Mouse (Mus musculus) CH12.LX (cell line): Measurements from ENCODE around the gene Cgref1. TPM values are rescaled to one million over a fixed set of nuclear protein-coding genes. Genes with fewer than 3 reads are reported as not detected.

Source experiments
- DNase-seq: peaks from one replicate; pipeline ENCODE4 v3.0.0-alpha.2; 2013; ENCODE audit errors: extremely low read depth
- H3K27ac ChIP-seq: 2 replicates; pipeline ENCODE4 v1.5.1; 2012; ENCODE audit warnings: low read depth, mild to moderate bottlenecking, control low read depth, moderate library complexity; ENCODE audit not compliant: insufficient read depth
- H3K27me3 ChIP-seq: replicated peaks from 2 replicates; pipeline ENCODE3; 2012; ENCODE audit warnings: inconsistent platforms
- H3K36me3 ChIP-seq, 2 experiments: replicated peaks in 1 of 2; 2 replicates each; pipeline versions ENCODE3 to v1.6.1; 2012; ENCODE audit warnings: inconsistent platforms in 1 of 2, low read length in 1 of 2, mild to moderate bottlenecking in 1 of 2, mixed read lengths in 1 of 2, moderate library complexity in 1 of 2; ENCODE audit not compliant: control insufficient read depth in 1 of 2, insufficient read depth in 1 of 2
- H3K4me1 ChIP-seq, 2 experiments: 2 replicates each; pipeline ENCODE4 v1.6.1; 2012; ENCODE audit warnings: inconsistent platforms in 1 of 2, moderate library complexity in 1 of 2; ENCODE audit not compliant: insufficient read depth in 2 of 2, control insufficient read depth in 1 of 2
- H3K4me2 ChIP-seq: 2 replicates; pipeline ENCODE4 v1.6.1; 2012; ENCODE audit warnings: low read depth, mild to moderate bottlenecking, control low read depth; ENCODE audit not compliant: poor library complexity, insufficient read depth, severe bottlenecking
- H3K4me3 ChIP-seq, 3 experiments: fragments of 150-350 bp in 1 of 3; sonication (generic) in 1 of 3; replicated peaks in 1 of 3; 2 replicates each; pipeline versions ENCODE3 to v1.5.1; 2011 to 2012; ENCODE audit warnings: low read depth in 2 of 3, low read length in 2 of 3, mild to moderate bottlenecking in 2 of 3, moderate library complexity in 2 of 3, control low read depth in 1 of 3, improper control_type of control experiment in 1 of 3, inconsistent platforms in 1 of 3, mixed read lengths in 1 of 3; ENCODE audit not compliant: poor library complexity in 1 of 3
- H3K79me2 ChIP-seq: replicated peaks from 2 replicates; pipeline ENCODE4 v1.6.1; 2012; ENCODE audit warnings: mild to moderate bottlenecking, moderate library complexity; ENCODE audit not compliant: control insufficient read depth, poor library complexity, insufficient read depth, severe bottlenecking; ENCODE audit errors: extremely low read depth
- H3K9ac ChIP-seq: 2 replicates; pipeline ENCODE4 v1.6.1; 2012; ENCODE audit warnings: low read depth, mild to moderate bottlenecking, control low read depth, moderate library complexity; ENCODE audit not compliant: insufficient read depth
- H3K9me3 ChIP-seq: replicated peaks from 2 replicates; pipeline ENCODE3; 2012; ENCODE audit warnings: low read length, inconsistent platforms, mixed read lengths
- CHD1 ChIP-seq: IDR thresholded peaks from 2 replicates; pipeline ENCODE4 v1.6.1; 2012; ENCODE audit warnings: low read depth, low read length, improper control_type of control experiment, inconsistent platforms
- ELF1 ChIP-seq: IDR thresholded peaks from 2 replicates; pipeline ENCODE4 v1.6.1; 2014; ENCODE audit warnings: low read depth, mild to moderate bottlenecking, inconsistent platforms, low read length, improper control_type of control experiment
- ETS1 ChIP-seq: conservative IDR thresholded peaks from 2 replicates; pipeline ENCODE4 v1.6.1; 2012; ENCODE audit warnings: low read depth, mild to moderate bottlenecking, inconsistent platforms, low read length, improper control_type of control experiment, moderate library complexity
- GABPA ChIP-seq: IDR thresholded peaks from 2 replicates; pipeline ENCODE4 v1.6.1; 2012; ENCODE audit warnings: low read depth, low read length, improper control_type of control experiment, inconsistent platforms; ENCODE audit not compliant: insufficient replicate concordance
- IRF4 ChIP-seq: IDR thresholded peaks from 2 replicates; pipeline ENCODE4 v1.6.1; 2014; ENCODE audit warnings: low read depth, mild to moderate bottlenecking, inconsistent platforms, low read length, improper control_type of control experiment
- KAT2A ChIP-seq: IDR thresholded peaks from 2 replicates; pipeline ENCODE4 v1.6.1; 2012; ENCODE audit warnings: low read length, improper control_type of control experiment, inconsistent platforms; ENCODE audit not compliant: insufficient replicate concordance
- MAFK ChIP-seq: IDR thresholded peaks from 2 replicates; pipeline ENCODE4 v1.6.1; 2011; ENCODE audit warnings: low read length, improper control_type of control experiment; ENCODE audit not compliant: insufficient replicate concordance
- MEF2A ChIP-seq: IDR thresholded peaks from 2 replicates; pipeline ENCODE4 v1.6.1; 2014; ENCODE audit warnings: low read depth, mild to moderate bottlenecking, inconsistent platforms, low read length, improper control_type of control experiment, borderline replicate concordance
- NELFE ChIP-seq: IDR thresholded peaks from 2 replicates; pipeline ENCODE4 v1.6.1; 2011; ENCODE audit warnings: low read depth, low read length, improper control_type of control experiment
- NRF1 ChIP-seq: IDR thresholded peaks from 2 replicates; pipeline ENCODE4 v1.6.1; 2014; ENCODE audit warnings: low read depth, mild to moderate bottlenecking, inconsistent platforms, low read length, improper control_type of control experiment, moderate library complexity
- PAX5 ChIP-seq: IDR thresholded peaks from 2 replicates; pipeline ENCODE4 v1.6.1; 2012; ENCODE audit warnings: low read length, inconsistent platforms, mixed read lengths
- POLR2A ChIP-seq: IDR thresholded peaks from 2 replicates; pipeline ENCODE4 v1.6.1; 2011; ENCODE audit warnings: low read depth, mild to moderate bottlenecking, improper control_type of control experiment, low read length
- RAD21 ChIP-seq: IDR thresholded peaks from 2 replicates; pipeline ENCODE4 v1.6.1; 2011; ENCODE audit warnings: low read depth, mild to moderate bottlenecking, low read length, improper control_type of control experiment, moderate library complexity
- RCOR1 ChIP-seq: conservative IDR thresholded peaks from 2 replicates; pipeline ENCODE4 v1.6.1; 2012; ENCODE audit warnings: low read depth, mild to moderate bottlenecking, inconsistent platforms, low read length, improper control_type of control experiment
- SIN3A ChIP-seq: IDR thresholded peaks from 2 replicates; pipeline ENCODE4 v1.6.1; 2012; ENCODE audit warnings: low read length, improper control_type of control experiment, inconsistent platforms
- SMC3 ChIP-seq: IDR thresholded peaks from 2 replicates; pipeline ENCODE4 v1.6.1; 2011; ENCODE audit warnings: low read depth, low read length, improper control_type of control experiment
- TBP ChIP-seq: conservative IDR thresholded peaks from 2 replicates; pipeline ENCODE4 v1.6.1; 2011; ENCODE audit warnings: low read depth, low read length, improper control_type of control experiment
- TCF12 ChIP-seq: IDR thresholded peaks from 2 replicates; pipeline ENCODE4 v1.6.1; 2014; ENCODE audit warnings: low read depth, mild to moderate bottlenecking, inconsistent platforms, low read length, improper control_type of control experiment
- ZC3H11A ChIP-seq: IDR thresholded peaks from 2 replicates; pipeline ENCODE4 v1.6.1; 2012; ENCODE audit warnings: low read depth, mild to moderate bottlenecking, inconsistent platforms, low read length, improper control_type of control experiment
- ZMIZ1 ChIP-seq: IDR thresholded peaks from 2 replicates; pipeline ENCODE4 v1.6.1; 2012; ENCODE audit warnings: low read depth, mild to moderate bottlenecking, inconsistent platforms, low read length, improper control_type of control experiment
- ZNF384 ChIP-seq: IDR thresholded peaks from 2 replicates; pipeline ENCODE4 v1.6.1; 2012; ENCODE audit warnings: low read depth, low read length, improper control_type of control experiment, inconsistent platforms
- dilution Hi-C: fragments of 300-500 bp; cut with MboI; formaldehyde crosslinking; loops from 2 replicates; pipeline ENCODE4 v1.14.3; 2020; ENCODE audit warnings: low sequenced_read_pairs; ENCODE audit not compliant: extremely low pct_unique_long_range_greater_than_20kb, extremely low pct_ligation_motif_present
- in situ Hi-C: fragments of 300-500 bp; cut with MboI; formaldehyde crosslinking; loops from 3 replicates; pipeline ENCODE4 v1.14.3; 2019; ENCODE audit warnings: low sequenced_read_pairs, low pct_ligation_motif_present, low pct_unique_long_range_greater_than_20kb, mixed read lengths
- polyA plus RNA-seq: library from polyadenylated mRNA; unstranded; fragments of >175 nt; gene quantifications from 2 replicates; pipeline ENCODE4 v1.2.1, GENCODE M21; 2012; ENCODE audit warnings: low read depth; ENCODE audit not compliant: insufficient read length
- total RNA-seq, 2 experiments: library from RNA; depleted of rRNA; stranded (reverse); fragments of 300-350 nt in 1 of 2; fragments of >200 nt in 1 of 2; gene quantifications; 2 replicates each; pipeline ENCODE4 v1.2.3; 2012 to 2014

The Cgref1 gene
- total and polyA plus RNA-seq, 3 experiments: not detected

DNA sequence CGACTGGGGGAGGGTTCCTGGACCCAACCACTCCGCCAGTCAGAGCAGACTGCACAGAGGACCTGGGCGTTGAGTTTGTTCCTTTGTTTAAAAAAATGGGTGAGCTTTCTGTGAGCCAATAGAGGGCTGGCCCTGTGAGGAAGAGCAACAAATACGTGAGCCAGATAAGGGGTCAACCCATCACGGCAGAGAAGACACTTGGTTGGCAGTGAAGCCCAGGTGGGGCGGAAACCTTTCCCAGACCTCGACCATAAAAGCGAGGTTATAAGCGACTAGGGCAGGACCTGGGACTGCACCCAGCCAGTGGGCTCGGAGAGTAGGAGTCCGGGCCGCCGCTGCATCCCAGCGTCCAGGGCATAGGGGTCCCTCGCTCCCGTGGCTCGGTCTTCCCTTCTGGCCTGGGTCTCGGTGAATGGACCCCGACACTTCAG, 58.0 kb downstream of the Cgref1 start:
- Histone ChIP-seq H3K4me2 (peak overlapping the region; percentile 97; the same call in 1 of the 2 replicates), H3K4me3 (peak overlapping the region; percentile 75 to 87 (median 79)), H3K27ac (peak overlapping the region; percentile 74), H3K27me3 (no peaks in the 10 kb centered on the region), H3K9ac (peak overlapping the region; percentile 72), H3K9me3 (no peaks in the 10 kb centered on the region), H3K4me1 (peaks cover 3 to 18% of the 10 kb centered on the region in 2 experiments), H3K79me2 (no peaks in the 10 kb centered on the region)
- dilution Hi-C loops: no loop called here
- DNase-seq: peak; percentile 94
- peak; percentile 68 for TF ChIP-seq TCF12
- peak; percentile 82 for TF ChIP-seq TBP
- no peak for TF ChIP-seq PAX5
- TF ChIP-seq POLR2A: peak; percentile 96
- peak; percentile 39; the same call in 1 of the 2 replicates for TF ChIP-seq ELF1
- peak; percentile 90 for TF ChIP-seq ZNF384
- TF ChIP-seq ETS1: 0 out of 2 replicates have a peak, but pooled peaks have one; percentile 13
- peak; percentile 90 for TF ChIP-seq NELFE
- TF ChIP-seq CHD1: no peak
- peak; percentile 95 for TF ChIP-seq ZMIZ1
- no peak for TF ChIP-seq MEF2A
- TF ChIP-seq, all 38 proteins: peak for 8
- H3K36me3 ChIP-seq: peaks cover 5 to 23% of the 10 kb centered on the region in 2 experiments
- in situ Hi-C loops: no loop called here

DNA sequence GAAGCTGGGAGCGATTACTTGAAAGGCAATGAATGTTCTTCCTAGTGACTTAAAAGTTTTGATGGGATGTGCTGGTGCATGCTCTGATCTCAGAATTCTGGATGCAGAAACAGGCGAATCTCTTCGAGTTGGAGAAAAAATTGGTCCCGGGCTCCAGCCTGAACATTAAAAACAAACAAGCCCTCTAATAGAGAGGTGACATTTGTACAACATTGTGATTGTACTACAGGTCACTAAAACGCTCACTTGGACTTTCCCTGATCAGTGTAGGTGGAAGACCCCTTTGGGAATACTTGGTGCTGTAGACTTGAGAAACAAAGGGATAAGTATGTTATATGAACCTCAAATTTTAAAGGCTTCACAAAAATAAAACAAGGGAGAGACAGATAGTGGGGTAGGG, 58.7 kb downstream of the Cgref1 start:
- H3K79me2 ChIP-seq: no peaks in the 10 kb centered on the region
- in situ Hi-C loops (no loop called here), dilution Hi-C loops (no loop called here)
- no peaks in the 10 kb centered on the region for H3K9me3 ChIP-seq
- TF ChIP-seq RAD21: no peak
- TF ChIP-seq NELFE: no peak
- TF ChIP-seq TCF12: no peak
- no peak for TF ChIP-seq ZC3H11A
- H3K9ac ChIP-seq: peak overlapping the region; percentile 55
- H3K27me3 ChIP-seq: no peaks in the 10 kb centered on the region
- H3K4me3 ChIP-seq: peak overlapping the region; percentile 35 to 87 (median 79)
- DNase-seq: no peak
- H3K27ac ChIP-seq: no peak overlapping the region
- peaks cover 3 to 18% of the 10 kb centered on the region in 2 experiments for H3K4me1 ChIP-seq
- H3K4me2 ChIP-seq: peak overlapping the region; percentile 97
- H3K36me3 ChIP-seq: peaks cover 0 to 17% of the 10 kb centered on the region in 2 experiments

DNA sequence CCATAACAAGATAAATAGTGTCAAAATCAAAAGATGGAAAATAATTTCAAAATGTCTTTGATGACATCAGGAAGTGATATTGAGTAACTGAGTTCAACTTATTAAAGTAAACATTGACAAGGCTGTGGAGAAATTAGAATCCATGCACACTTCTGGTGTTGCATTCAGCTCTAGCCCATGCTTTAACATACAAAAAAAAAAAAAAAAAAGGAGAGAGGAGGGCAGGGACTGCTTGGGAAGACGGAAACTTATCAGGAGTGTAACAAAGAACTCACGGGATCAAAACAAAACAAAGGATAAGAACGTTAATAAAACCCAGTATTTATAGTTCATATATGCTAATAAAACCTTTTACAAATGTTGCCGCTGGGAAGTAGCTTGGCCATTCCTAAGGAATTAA, 59.2 kb downstream of the Cgref1 start:
- no peak overlapping the region; the same call in 1 of the 2 replicates for H3K9ac ChIP-seq
- H3K4me3 ChIP-seq: no peak overlapping the region
- no peak overlapping the region for H3K27ac ChIP-seq
- no peaks in the 10 kb centered on the region for H3K27me3 ChIP-seq
- in situ Hi-C loops: no loop called here
- H3K9me3 ChIP-seq: no peaks in the 10 kb centered on the region
- dilution Hi-C loops: no loop called here
- no peaks in the 10 kb centered on the region for H3K79me2 ChIP-seq
- DNase-seq: no peak
- H3K36me3 ChIP-seq: peaks cover 0 to 12% of the 10 kb centered on the region in 2 experiments
- H3K4me1 ChIP-seq: peaks cover 3 to 18% of the 10 kb centered on the region in 2 experiments
- TF ChIP-seq ZMIZ1 (no peak), PAX5 (no peak), RCOR1 (no peak), SIN3A (peak; percentile 15; the same call in 1 of the 2 replicates), MAFK (no peak), GABPA (no peak), MEF2A (no peak), SMC3 (no peak), ELF1 (no peak), NRF1 (no peak), ZNF384 (peak; percentile 54; the same call in 1 of the 2 replicates), KAT2A (no peak), IRF4 (no peak), TBP (no peak)
- H3K4me2 ChIP-seq: peak overlapping the region; percentile 97; the same call in 1 of the 2 replicates
